Mouse (Mus musculus) gonadal fat pad, adult 2 months (tissue): ENCODE measurements around the gene Ralgds. TPM values are rescaled to one million over a fixed set of nuclear protein-coding genes. Genes with fewer than 3 reads are reported as not detected.
"Not testable (repeated sequence)": the region's sequence is repeated elsewhere in the genome, so short reads cannot be mapped to it uniquely, and the experiment has no call there.

Experiments used
- DNase-seq: peaks from one replicate; pipeline ENCODE4 v3.0.0-alpha.2; 2012; ENCODE audit warnings: low read depth
- polyA plus RNA-seq: library from polyadenylated mRNA; depleted of rRNA; stranded (reverse); fragments of >200 nt; gene quantifications from 2 replicates; pipeline ENCODE4 v1.2.3, GENCODE M21; 2012; rRNA removed

Ralgds gene
- polyA plus RNA-seq, result 90.6 and 93.6 TPM in 2 replicates

- DNase-seq, result no peak
These were observed at the start of gene Ralgds for GRCm38 (mm10) chr2:28512798-28513401. Ralgds (plus strand) TSS chr2:28513125.

- no peak for DNase-seq
These were observed 49.0 kb upstream of the Ralgds start for GRCm38 (mm10) chr2:28463919-28464318.

DNA sequence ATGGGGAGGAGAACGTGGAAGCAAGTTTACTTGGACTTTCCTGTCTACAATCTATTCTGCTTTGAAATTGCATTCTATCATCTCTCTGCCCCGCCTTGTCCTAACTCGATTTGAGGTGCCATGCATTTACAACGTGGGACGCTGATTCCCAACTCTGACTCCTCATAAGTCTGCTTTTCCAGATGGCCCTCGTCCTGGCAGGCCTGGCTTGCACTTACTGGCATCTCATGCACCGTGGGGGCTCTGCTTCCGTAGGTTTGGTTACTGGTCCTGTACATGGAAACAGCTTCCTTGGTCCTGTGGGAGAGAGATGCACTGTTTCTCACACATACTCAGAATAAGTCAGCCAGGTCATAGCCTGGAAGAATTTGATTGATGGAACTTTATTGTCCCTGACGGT is 48.0 kb upstream of the Ralgds start:
- DNase-seq, result no peak

DNA sequence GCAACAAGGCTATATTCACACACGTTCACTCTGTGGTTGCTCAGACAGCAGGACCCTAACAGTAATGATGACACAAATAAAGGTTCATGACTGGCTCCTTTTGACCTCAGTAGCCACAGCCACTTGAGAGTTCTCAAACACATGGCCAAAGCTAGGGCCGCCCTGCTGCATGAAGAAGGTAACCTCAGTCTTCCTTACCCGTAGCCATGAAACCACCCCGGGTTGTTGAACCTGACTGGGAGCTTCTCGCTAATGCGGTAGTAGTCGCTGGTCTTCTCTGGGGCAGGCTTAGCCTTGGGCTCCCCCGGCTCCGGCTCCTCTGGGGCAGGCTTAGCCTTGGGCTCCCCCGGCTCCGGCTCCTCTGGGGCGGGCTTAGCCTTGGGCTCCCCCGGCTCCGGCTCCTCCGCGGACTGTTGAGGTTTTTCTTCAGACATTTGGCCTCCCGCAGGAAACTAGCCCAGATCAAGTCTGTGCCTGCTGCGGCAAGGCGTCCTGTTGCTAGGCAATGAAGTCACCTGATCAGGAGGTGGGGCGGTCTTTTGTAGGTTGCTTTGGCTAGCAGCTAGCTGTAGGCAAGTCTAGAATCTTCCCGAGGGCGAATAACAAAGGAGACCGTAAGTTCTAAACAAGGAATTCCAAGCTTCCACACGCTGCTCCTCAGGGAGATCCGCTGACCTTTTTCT is 46.9 kb upstream of the Ralgds start, which contains the start of gene 1700007K13Rik:
Gene 1700007K13Rik (minus strand): TSS at position 497 of the 683 bp plus-strand sequence.
- no peak for DNase-seq

GRCm38 (mm10) chr2:28467860-28468485 is 45.0 kb upstream of the Ralgds start, which contains the start of gene Mrps2:
Mrps2 (plus strand) TSS chr2:28468066.
- DNase-seq, result no peak

- DNase-seq, result no peak
These were observed 44.3 kb upstream of the Ralgds start for GRCm38 (mm10) chr2:28468486-28469225.

DNA sequence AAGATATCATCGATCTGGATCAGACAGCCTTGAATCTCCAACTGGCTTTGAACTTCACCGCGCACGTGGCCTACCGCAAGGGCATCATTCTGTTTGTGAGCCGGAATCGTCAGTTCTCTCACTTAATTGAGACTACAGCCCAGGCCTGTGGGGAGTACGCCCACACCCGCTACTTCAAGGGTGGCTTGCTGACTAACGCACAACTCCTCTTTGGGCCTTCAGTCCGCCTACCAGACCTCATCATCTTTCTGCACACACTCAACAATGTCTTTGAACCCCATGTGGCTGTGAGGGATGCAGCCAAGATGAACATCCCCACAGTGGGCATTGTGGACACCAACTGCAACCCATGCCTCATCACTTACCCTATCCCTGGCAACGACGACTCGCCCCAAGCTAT is 43.5 kb upstream of the Ralgds start:
- no peak for DNase-seq

DNA sequence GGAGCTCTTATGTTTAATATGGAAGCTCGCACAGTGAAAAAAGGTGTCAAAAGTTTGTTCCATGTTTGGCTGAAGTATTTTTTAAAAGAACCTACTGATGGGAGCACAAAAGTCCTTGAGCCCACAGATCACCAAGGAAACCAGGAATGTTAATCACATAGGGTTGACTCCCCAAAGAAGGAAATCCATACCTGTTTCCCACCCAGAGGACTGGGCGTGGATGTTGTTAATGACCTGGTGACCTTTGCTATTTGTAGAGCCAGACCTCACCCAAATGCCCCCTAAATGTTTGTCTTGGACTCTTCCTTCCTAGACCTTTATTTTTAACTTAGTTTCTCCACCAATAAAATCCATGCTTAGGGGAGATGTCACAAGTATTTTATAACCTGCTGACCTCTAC is 42.3 kb upstream of the Ralgds start:
- no peak for DNase-seq

- DNase-seq, result not testable (repeated sequence)
These were observed 40.9 kb upstream of the Ralgds start for GRCm38 (mm10) chr2:28472011-28472410.

- not testable (repeated sequence) for DNase-seq
These were observed 34.9 kb upstream of the Ralgds start for GRCm38 (mm10) chr2:28477993-28478392.

GRCm38 (mm10) chr2:28479208-28480204 is 33.4 kb upstream of the Ralgds start:
- no peak for DNase-seq

DNA sequence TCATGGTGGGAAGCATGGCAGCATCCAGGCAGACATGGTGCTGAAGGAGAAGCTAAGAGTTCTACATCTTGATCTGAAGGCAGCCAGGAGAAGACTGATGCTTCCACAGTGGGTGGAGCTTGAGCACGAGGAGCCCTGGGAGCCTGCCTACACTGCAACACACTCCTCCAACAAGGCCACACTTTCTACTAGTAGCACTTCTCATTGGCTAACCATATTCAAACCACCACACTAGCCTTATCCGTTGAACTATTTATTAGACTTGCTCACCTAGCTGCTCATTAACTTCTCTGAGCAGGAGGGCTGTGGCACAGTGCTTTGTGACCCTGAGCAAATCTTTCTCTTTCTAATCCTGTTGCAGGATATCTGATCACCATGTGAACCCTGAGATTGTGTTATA is 29.1 kb upstream of the Ralgds start:
- no peak for DNase-seq

- no peak for DNase-seq
These were observed 18.4 kb upstream of the Ralgds start for GRCm38 (mm10) chr2:28494521-28494920.

GRCm38 (mm10) chr2:28495207-28495756 is 17.6 kb upstream of the Ralgds start:
- DNase-seq, result no peak

GRCm38 (mm10) chr2:28495801-28496595 is 16.9 kb upstream of the Ralgds start:
- no peak for DNase-seq

DNA sequence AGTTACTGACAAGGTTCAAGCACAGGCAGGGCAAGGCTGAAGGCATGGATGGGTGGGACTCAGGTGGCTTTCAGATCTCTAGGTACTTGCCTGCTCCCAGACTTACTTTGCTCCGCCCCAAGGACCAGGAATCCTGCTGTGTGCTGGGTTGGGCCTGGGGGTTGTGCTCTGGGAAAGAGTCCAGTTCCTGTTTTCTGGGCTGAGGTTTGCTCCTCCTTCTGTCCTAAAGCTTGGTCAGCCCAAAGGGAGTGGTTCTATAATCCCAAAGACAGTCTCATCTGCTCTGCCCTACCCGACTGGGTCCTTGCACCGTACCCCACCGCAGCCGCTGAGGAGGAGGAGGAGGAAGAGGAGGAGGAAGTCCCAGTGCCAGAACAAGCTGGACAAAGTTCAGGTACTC is 16.3 kb upstream of the Ralgds start, which contains the start of gene Gbgt1:
Gene Gbgt1 (plus strand): TSS at position 221 of the 400 bp plus-strand sequence.
- DNase-seq, result no peak

DNA sequence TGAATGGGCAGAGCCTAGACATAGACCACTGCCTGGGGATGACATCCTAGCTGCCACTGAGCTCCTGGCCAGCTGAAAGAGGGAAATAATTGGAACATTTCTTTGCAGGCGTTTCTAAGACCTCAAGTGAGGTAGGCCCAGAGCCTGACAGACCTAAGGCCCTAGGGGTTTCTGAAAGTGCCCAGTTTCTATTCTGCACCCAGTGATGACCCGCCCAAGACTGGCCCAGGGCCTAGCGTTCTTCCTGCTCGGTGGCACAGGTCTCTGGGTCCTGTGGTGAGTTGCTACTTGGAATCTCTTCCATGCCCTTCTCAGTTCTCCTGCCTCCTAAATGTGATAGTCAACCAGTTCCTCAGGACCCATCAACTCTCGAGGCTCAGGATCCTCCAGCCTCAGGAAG is 15.4 kb upstream of the Ralgds start:
- DNase-seq, result no peak

DNA sequence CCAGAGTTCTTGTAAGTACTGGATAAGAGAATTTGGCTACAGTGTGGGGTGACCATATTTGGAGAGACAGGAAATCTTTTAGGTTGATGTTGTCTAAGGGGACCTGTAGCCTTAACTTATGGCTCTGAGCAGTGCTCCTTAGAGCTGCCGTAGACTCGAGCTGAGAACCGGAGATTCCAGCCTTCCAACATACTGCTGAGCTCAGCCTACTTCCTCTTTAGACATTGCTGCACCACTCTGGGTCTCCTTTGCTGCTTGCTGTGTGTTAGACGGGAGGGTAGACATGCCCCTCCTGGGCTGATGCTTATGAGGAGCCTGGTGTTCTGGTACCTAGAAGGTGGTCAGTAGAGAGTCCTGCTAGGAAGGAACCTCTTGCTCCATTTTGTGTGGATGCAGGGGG is 14.5 kb upstream of the Ralgds start:
- DNase-seq, result no peak

DNA sequence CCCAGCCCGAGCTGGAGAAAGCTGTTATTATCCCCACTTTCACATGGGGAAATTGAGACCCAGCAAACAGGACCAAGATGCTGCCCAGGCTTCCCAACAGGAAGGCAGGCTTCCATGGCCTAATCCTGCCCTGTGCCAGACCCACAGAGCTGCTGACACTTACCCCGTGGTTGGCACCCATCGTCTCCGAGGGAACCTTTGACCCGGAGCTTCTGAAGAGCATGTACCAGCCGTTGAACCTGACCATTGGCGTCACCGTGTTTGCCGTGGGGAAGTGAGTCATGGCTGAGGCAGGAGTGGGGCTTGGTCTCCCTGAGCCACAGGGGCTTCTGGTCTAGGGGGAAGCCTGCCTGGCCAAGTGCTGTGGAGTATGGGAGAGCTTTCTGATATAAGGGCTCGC is 9.9 kb upstream of the Ralgds start:
- no peak for DNase-seq

DNA sequence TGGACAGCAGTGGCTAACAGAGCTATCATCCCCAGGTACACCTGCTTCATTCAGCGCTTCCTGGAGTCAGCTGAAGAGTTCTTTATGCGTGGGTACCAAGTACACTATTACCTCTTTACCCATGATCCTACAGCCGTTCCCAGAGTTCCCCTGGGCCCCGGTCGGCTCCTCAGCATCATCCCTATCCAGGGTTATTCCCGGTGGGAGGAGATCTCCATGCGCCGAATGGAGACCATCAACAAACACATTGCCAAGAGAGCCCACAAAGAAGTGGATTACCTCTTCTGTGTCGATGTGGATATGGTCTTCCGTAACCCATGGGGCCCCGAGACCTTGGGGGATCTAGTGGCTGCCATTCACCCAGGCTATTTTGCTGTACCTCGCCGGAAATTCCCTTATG is 8.2 kb upstream of the Ralgds start:
- DNase-seq, result no peak
